Mouse (Mus musculus): ENCODE data around the gene Vav3.

GRCm38 (mm10) chr3:109621721-109622120 lies 281.3 kb downstream of the Vav3 start:
- TF ChIP-seq POLR2A (IDR thresholded peaks at IDR 0.05; ENCODE audit: insufficient read depth, low read depth, low read length) = no peak
- TF ChIP-seq CTCF (IDR thresholded peaks at IDR 0.05) = no peak
